Mouse (Mus musculus) left cerebral cortex, postnatal 25 days (tissue): ENCODE data around the gene Zfp90. TPM values are rescaled to one million over a fixed set of nuclear protein-coding genes. Genes with fewer than 3 reads are reported as not detected.
A peak's percentile ranks its signal among the peaks of the same experiment; 100 is the strongest.
"Not testable (repeated sequence)": the region's sequence is repeated elsewhere in the genome, so short reads cannot be mapped to it uniquely, and the experiment has no call there.

ENCODE experiments used
- DNase-seq, 2 experiments: peaks; one replicate each; pipeline ENCODE4 v3.0.0; 2022; ENCODE audit warnings: low spot score in 2 of 2, mixed read lengths in 1 of 2
- intact Hi-C: fragments of 180-260 bp; cut with DNase I; formaldehyde crosslinking; loops from one replicate; pipeline ENCODE4 v1.15.1; 2025
- total RNA-seq, 2 experiments: library from RNA; stranded (reverse); gene quantifications; 2 replicates each; pipeline ENCODE4 v1.2.3; 2021

Gene Zfp90
- total RNA-seq, 2 experiments from 2014 or later: 9.9 to 10.4 TPM

- intact Hi-C loops: loop anchor here (10.0 kb wide), 1 partner anchor 467 kb away; no protein-coding TSS in a partner anchor
- no peak for DNase-seq
Measured at GRCm38 (mm10) chr8:106417692-106418091, 2.6 kb downstream of the Zfp90 start.

- intact Hi-C loops: no loop called here
- no peak for DNase-seq
Measured at GRCm38 (mm10) chr8:106431088-106431487, 16.0 kb downstream of the Zfp90 start.

- intact Hi-C loops, DNase-seq: not testable (repeated sequence)
Measured at GRCm38 (mm10) chr8:106431952-106432351, 16.8 kb downstream of the Zfp90 start.

- DNase-seq: peak; percentile 90 to 91
- intact Hi-C loops: loop anchor here (1.0 kb wide), 2 partner anchors 101 to 214 kb away; no protein-coding TSS in a partner anchor
Measured at GRCm38 (mm10) chr8:106432954-106433570, 17.9 kb downstream of the Zfp90 start.

- DNase-seq: no peak
- intact Hi-C loops: loop anchor here (1.0 kb wide), 2 partner anchors 101 to 214 kb away; no protein-coding TSS in a partner anchor
Measured at GRCm38 (mm10) chr8:106433667-106434066, 18.5 kb downstream of the Zfp90 start.

GRCm38 (mm10) chr8:106437781-106438180 is 22.7 kb downstream of the Zfp90 start:
- intact Hi-C loops: no loop called here
- no peak for DNase-seq

GRCm38 (mm10) chr8:106440146-106440545 is 25.0 kb downstream of the Zfp90 start:
- intact Hi-C loops: no loop called here
- DNase-seq: no peak

GRCm38 (mm10) chr8:106442740-106443139 is 27.6 kb downstream of the Zfp90 start:
- DNase-seq: no peak
- intact Hi-C loops: no loop called here

- intact Hi-C loops: no loop called here
- no peak for DNase-seq
Measured at GRCm38 (mm10) chr8:106451301-106452085, 36.4 kb downstream of the Zfp90 start.

- no peak for DNase-seq
- intact Hi-C loops: no loop called here
Measured at GRCm38 (mm10) chr8:106452701-106453481, 37.8 kb downstream of the Zfp90 start.

- intact Hi-C loops: no loop called here
Measured at GRCm38 (mm10) chr8:106454036-106454435, 38.9 kb downstream of the Zfp90 start.

GRCm38 (mm10) chr8:106462131-106462530 is 47.0 kb downstream of the Zfp90 start:
- no peak for DNase-seq
- intact Hi-C loops: no loop called here

More at GRCm38 (mm10) chr8:106454036-106454435, 38.9 kb downstream of the Zfp90 start:
- no peak for DNase-seq

GRCm38 (mm10) chr8:106463795-106464194 is 48.7 kb downstream of the Zfp90 start:
- intact Hi-C loops: no loop called here
- no peak for DNase-seq

- intact Hi-C loops: no loop called here
- no peak for DNase-seq
Measured at GRCm38 (mm10) chr8:106469485-106469884, 54.4 kb downstream of the Zfp90 start.

- intact Hi-C loops: no loop called here
- no peak for DNase-seq
Measured at GRCm38 (mm10) chr8:106474001-106474400, 58.9 kb downstream of the Zfp90 start.

Other genes with a start within 250 kb of the Zfp90 start
- 10 to 100 TPM; 27.6 to 32.4 TPM for gene Slc7a6, start 246.5 kb upstream of the Zfp90 start, total RNA-seq
- gene Slc7a6os, start 204.4 kb upstream of the Zfp90 start, total RNA-seq: 10 to 100 TPM; 24.2 to 29.5 TPM
- gene Prmt7, start 204.4 kb upstream of the Zfp90 start, total RNA-seq: 10 to 100 TPM; 34.4 to 37.6 TPM
- gene Smpd3, start 77.3 kb upstream of the Zfp90 start, total RNA-seq: 10 to 100 TPM; 59.4 to 74.6 TPM
- not detected for gene 6030452D12Rik, start 85.2 kb downstream of the Zfp90 start, total RNA-seq
- gene Cdh3, start 95.6 kb downstream of the Zfp90 start, total RNA-seq: under 1 TPM; 0.34 to 0.64 TPM
- 10 to 100 TPM; 72.9 to 84.4 TPM for gene Gm10073, start 158.1 kb downstream of the Zfp90 start, total RNA-seq
- 1 to 10 TPM; 2.3 to 2.5 TPM for gene Cdh1, start 188.0 kb downstream of the Zfp90 start, total RNA-seq